Mouse (Mus musculus) liver, adult 2 months (tissue): ENCODE measurements around the gene Fam107b.

Experiments
- CTCF ChIP-seq: fragments of 200-500 bp; IDR thresholded peaks from 2 replicates; pipeline ENCODE4 v1.5.1; 2011; ENCODE audit warnings: low read depth, low read length, control low read depth
- POLR2A ChIP-seq: fragments of 200-500 bp; IDR thresholded peaks from 2 replicates; pipeline ENCODE4 v1.6.1; 2011; ENCODE audit warnings: low read length, control low read depth; ENCODE audit not compliant: insufficient read depth; ENCODE audit errors: extremely low read depth

DNA sequence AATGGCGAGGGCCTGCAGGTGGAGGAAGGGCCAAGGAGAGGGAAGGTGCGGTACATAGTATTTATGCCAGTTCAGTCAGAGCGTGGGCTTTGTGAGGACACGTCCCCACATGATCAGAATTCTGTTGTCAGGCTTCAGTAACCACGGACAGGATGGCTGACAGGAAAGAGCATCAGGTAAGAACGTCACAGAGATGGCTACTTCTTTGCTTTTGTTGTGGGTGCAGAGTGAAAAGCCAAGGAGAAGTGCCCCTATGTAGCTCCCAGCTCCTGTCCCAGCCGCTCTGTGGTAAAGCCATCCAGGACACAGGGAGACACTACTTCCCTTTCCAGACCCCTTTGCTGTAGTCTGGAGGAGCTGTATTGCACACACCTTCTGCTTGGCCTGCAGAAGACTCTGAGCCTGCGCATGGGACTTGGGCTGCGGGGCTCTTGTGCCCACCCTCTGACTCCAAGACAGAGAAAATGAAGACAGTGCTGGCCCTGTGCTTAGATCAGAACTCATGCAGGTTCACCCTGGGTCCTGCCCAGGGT, 199.6 kb downstream of the Fam107b start:
- TF ChIP-seq CTCF, result no peak
- TF ChIP-seq POLR2A, result no peak
